In genomic region chr4:54969671-54970295, GRCm38 (mm10) we compare ENCODE assay signal across 26 mouse cellular contexts. TPM values are rescaled to one million over a fixed set of nuclear protein-coding genes. Genes with fewer than 3 reads are reported as not detected.
DNase-seq lines count a peak whose midpoint lies in the region; ATAC-seq and TF ChIP-seq lines count a peak whose summit lies in the region.
"Had no signal": no experiment of that assay in that cellular context is flagged by ENCODE, and none has a peak within 500 bp of the region (broad histone marks: within the 10 kb centered on the region; RNA-seq: fewer than 3 reads in every experiment).

No protein-coding gene starts in this region.

- H3K9ac ChIP-seq in kidney, embryonic 16.5 days (replicated peaks; ENCODE audit: low read length), result no peak overlapping the region
- no peak overlapping the region for H3K9ac ChIP-seq in intestine, postnatal 0 days (ENCODE audit: low read depth, low read length)
- H3K9ac ChIP-seq: heart, embryonic 13.5 days; hindbrain, embryonic 15.5 days; limb, embryonic 13.5 days; liver, embryonic 12.5 days; midbrain, embryonic 15.5 days; neural tube, embryonic 13.5 days had no signal

- no peak overlapping the region for H3K4me2 ChIP-seq in kidney, embryonic 16.5 days (replicated peaks; ENCODE audit: low read depth, low read length)
- no peak overlapping the region for H3K4me2 ChIP-seq in intestine, postnatal 0 days (replicated peaks; ENCODE audit: low read depth)
- H3K4me2 ChIP-seq: heart, embryonic 13.5 days; hindbrain, embryonic 15.5 days; limb, embryonic 13.5 days; liver, embryonic 12.5 days; midbrain, embryonic 15.5 days; neural tube, embryonic 13.5 days had no signal

- no peak overlapping the region for H3K4me3 ChIP-seq in kidney, embryonic 16.5 days (ENCODE audit: low read length)
- H3K4me3 ChIP-seq in intestine, postnatal 0 days (ENCODE audit: low read depth, low read length), result no peak overlapping the region
- H3K4me3 ChIP-seq: forebrain, embryonic 10.5 days; heart, embryonic 13.5 days; hindbrain, embryonic 15.5 days; limb, embryonic 13.5 days; liver, embryonic 12.5 days; midbrain, embryonic 15.5 days; neural tube, embryonic 13.5 days had no signal

- H3K4me1 ChIP-seq in kidney, embryonic 16.5 days (ENCODE audit: insufficient read depth, low read length), result peaks cover 53% of the 10 kb centered on the region
- H3K4me1 ChIP-seq in intestine, postnatal 0 days (replicated peaks; ENCODE audit: control insufficient read depth, insufficient read depth, low read length), result peaks cover 18% of the 10 kb centered on the region; the same call in 1 of the 2 replicates

- H3K9me3 ChIP-seq in kidney, embryonic 16.5 days (ENCODE audit: low read length), result no peaks in the 10 kb centered on the region
- H3K9me3 ChIP-seq in intestine, postnatal 0 days (ENCODE audit: control insufficient read depth), result no peaks in the 10 kb centered on the region
- H3K9me3 ChIP-seq: forebrain, embryonic 10.5 days; heart, embryonic 13.5 days; hindbrain, embryonic 15.5 days; limb, embryonic 13.5 days; liver, embryonic 12.5 days; midbrain, embryonic 15.5 days; neural tube, embryonic 13.5 days had no signal

- no peaks in the 10 kb centered on the region for H3K27me3 ChIP-seq in kidney, embryonic 16.5 days (ENCODE audit: insufficient read depth, low read length)
- H3K27me3 ChIP-seq in intestine, postnatal 0 days (replicated peaks; ENCODE audit: control insufficient read depth, insufficient read depth, low read length), result no peaks in the 10 kb centered on the region
- H3K27me3 ChIP-seq: heart, embryonic 13.5 days; hindbrain, embryonic 15.5 days; limb, embryonic 13.5 days; liver, embryonic 12.5 days; midbrain, embryonic 15.5 days; neural tube, embryonic 13.5 days had no signal

- DNase-seq in kidney, adult 18-20 months, result no peak
- DNase-seq in lung, postnatal 36 days, result peak; percentile 45
- no peak for DNase-seq in lung, postnatal 14 days
- DNase-seq in thymus, postnatal 36 days, result no peak
- DNase-seq: adrenal gland, adult 8-10 months; cerebellum, adult 11-12 months; cerebellum, postnatal 10 days; gastrocnemius, postnatal 14 days; heart, adult 18-20 months; heart, postnatal 36 days; kidney, adult 11 months; layer of hippocampus, adult 9-11 months; thymus, adult 2 months had no signal

- TF ChIP-seq CTCF in intestine, postnatal 0 days (IDR thresholded peaks at IDR 0.05; ENCODE audit: low read depth), result no peak

- ATAC-seq in kidney, embryonic 16.5 days (ENCODE audit: low FRiP score, low TSS enrichment), result peak; percentile 52; the same call in 1 of the 2 replicates
- ATAC-seq in intestine, postnatal 0 days, result 0 out of 2 replicates have a peak, but pooled peaks have one; percentile 46
- no peak for ATAC-seq in frontal cortex, adult (ENCODE audit: low TSS enrichment)
- ATAC-seq: activated CD4-positive, CD25-positive, alpha-beta regulatory T cell, adult 4 months; forebrain, embryonic 16.5 days; liver, embryonic 12.5 days; midbrain, embryonic 15.5 days had no signal

- WGBS in kidney, embryonic 16.5 days, result 68% methylated on average over 12 of the region's 12 CpGs
- 73% methylated on average over 12 of the region's 12 CpGs for WGBS in intestine, postnatal 0 days

- no peak overlapping the region; the same call in 1 of the 2 replicates for H3K27ac ChIP-seq in kidney, embryonic 16.5 days (ENCODE audit: low read length)
- no peak overlapping the region for H3K27ac ChIP-seq in intestine, postnatal 0 days (ENCODE audit: low read depth, low read length)
- H3K27ac ChIP-seq: forebrain, embryonic 10.5 days; heart, embryonic 13.5 days; hindbrain, embryonic 15.5 days; limb, embryonic 13.5 days; liver, embryonic 12.5 days; macrophage; midbrain, embryonic 15.5 days; neural tube, embryonic 13.5 days had no signal

- no peaks in the 10 kb centered on the region for H3K36me3 ChIP-seq in kidney, embryonic 16.5 days (ENCODE audit: insufficient read depth, low read length)
- H3K36me3 ChIP-seq in intestine, postnatal 0 days (ENCODE audit: control insufficient read depth, insufficient read depth), result no peaks in the 10 kb centered on the region
- H3K36me3 ChIP-seq: hindbrain, embryonic 15.5 days; liver, embryonic 12.5 days; midbrain, embryonic 15.5 days had no signal

RNA-seq across cellular contexts. Expression of gene Zfp462, which starts 24.9 kb away (rescaled TPM):
- 3.4 and 3.8 TPM in 2 replicates for polyA plus RNA-seq in kidney, embryonic 16.5 days (2015; fragmentation: Nextera tagmentation; extraction: Ambion mirVana)
- 1.1 and 1.5 TPM in 2 replicates for polyA plus RNA-seq in intestine, postnatal 0 days (2015; fragmentation: Nextera tagmentation; extraction: Ambion mirVana)
